Mouse (Mus musculus) liver, embryonic 14.5 days (tissue): ENCODE measurements around the gene Hist1h2bq.
"Not testable (repeated sequence)": the region's sequence is repeated elsewhere in the genome, so short reads cannot be mapped to it uniquely, and the experiment has no call there.

Source experiments
- CTCF ChIP-seq: IDR thresholded peaks from 2 replicates; pipeline ENCODE4 v1.5.1; 2016; ENCODE audit warnings: antibody characterized with exemption, low read depth, control low read depth
- EP300 ChIP-seq: IDR thresholded peaks from 2 replicates; pipeline ENCODE4 v1.6.1; 2016; ENCODE audit warnings: antibody characterized with exemption, low read depth

DNA sequence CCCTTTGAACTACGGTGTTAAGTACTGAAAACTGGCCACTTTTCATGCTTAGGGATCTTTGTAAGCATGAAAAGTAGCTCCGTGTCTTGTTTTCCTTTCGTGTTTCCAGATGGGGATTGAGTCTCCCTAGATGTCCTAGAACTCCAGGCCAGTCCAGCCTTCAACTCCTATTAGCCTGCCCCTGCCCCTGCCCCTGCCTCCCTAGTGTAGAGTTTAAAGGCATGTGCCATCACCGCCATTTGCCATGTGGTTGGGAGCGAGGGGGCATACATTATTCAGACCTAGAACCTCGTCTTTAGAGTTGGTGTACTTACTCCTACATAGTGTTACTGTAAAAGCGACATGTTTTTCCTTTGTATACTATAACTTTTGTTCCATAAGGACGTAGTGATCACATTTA, 1.1 kb upstream of the Hist1h2bq start:
- not testable (repeated sequence) for TF ChIP-seq CTCF, EP300
